Mouse (Mus musculus) gastrocnemius, postnatal 10 days (tissue): ENCODE measurements at regions not wholly inside any gene's neighbourhood (a gene's known extent, or its start where the extent isn't known, plus 50 kb on each side); places are given as distances from the start of the nearest gene placed in this dataset.

Experiments used
- DNase-seq: peaks from one replicate; pipeline ENCODE4 v3.0.0; 2021; ENCODE audit warnings: mixed read lengths

GRCm38 (mm10) chr3:8004271-8004670 is 1384.0 kb upstream of the 1700008P02Rik start:
- DNase-seq: no peak

DNA sequence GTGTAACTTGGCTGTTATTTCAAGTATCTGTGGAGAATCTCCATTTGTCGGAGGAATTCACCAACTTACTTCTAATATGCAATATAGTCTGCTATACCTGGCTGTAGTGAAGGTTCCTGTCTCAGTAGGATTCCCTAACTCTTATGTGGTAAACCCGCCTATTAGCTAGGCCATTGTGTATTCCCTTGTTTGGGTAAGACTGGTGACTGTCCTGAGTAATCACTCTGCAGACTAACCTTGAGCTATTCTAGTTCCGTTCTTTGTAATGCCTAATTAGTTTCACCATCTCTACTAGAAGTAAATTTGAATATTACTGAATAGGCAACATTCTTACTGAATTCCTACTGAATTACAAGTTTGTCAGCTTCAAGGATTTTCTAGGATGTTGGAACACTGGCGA is 1380.8 kb upstream of the 1700008P02Rik start:
- DNase-seq: no peak

- DNase-seq: no peak
Observed at GRCm38 (mm10) chr3:7992322-7992721, 1372.1 kb upstream of the 1700008P02Rik start.

DNA sequence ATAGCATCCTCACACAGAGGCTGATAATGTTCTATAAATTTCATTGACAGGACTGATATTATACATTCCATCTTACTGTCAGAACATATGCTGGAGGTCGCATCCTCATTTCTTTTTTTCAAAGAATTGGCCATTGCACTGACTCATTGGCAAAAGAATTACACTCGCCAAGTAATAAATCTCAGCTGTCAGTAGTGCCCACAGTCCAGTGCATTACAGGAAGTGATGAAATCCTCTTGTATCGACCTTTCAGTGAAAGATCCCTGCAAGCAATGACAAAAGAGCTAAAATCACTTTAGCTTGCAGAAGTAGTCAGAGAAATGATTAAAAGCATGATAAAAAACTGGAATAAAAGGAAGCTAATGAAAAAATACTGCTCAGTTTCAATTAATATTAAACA is 1353.0 kb upstream of the 1700008P02Rik start:
- no peak for DNase-seq

GRCm38 (mm10) chr3:7953911-7954310 is 1333.7 kb upstream of the 1700008P02Rik start:
- DNase-seq: no peak

DNA sequence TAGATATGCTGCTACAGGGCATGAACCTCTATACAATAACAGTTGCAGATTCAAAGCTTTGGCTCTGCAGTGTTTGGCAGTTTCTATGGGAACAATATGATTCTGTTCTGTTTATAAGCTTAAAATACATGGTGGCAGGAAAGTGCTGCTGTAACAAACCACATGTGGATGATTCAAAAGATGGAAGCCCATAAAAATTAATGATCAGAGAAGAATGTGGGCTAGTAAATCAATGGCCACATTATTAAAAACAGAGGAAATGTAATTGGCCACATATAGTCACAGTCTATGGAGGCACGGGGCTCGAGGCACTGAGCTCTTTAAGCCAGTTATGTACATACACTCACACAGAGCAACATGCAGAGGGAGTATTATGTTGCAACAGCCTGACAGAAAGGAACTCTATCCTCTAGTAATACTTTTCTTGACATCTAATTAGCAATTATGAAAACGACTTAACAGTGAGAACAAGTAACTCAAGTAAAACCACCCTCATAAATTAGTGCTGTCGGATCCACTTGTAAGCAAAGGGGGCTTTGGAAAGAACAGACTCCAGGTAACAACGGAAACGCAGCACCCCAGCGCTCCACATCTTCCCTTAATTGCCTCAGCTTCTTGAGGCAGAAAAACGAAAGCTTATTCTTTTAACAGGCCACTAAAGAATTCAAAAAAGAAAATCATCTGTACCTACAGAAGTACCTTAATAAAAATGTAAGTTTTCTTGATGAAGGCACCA is 1323.6 kb upstream of the 1700008P02Rik start:
- DNase-seq: no peak
